27 mouse cellular contexts compared by ENCODE assay signal in genomic region chr4:126239862-126240475, GRCm38 (mm10). TPM values are rescaled to one million over a fixed set of nuclear protein-coding genes. Genes with fewer than 3 reads are reported as not detected.
DNase-seq lines count a peak whose midpoint lies in the region; ATAC-seq and TF ChIP-seq lines count a peak whose summit lies in the region.
"Had no signal": no experiment of that assay in that cellular context is flagged by ENCODE, and none has a peak within 500 bp of the region (broad histone marks: within the 10 kb centered on the region; RNA-seq: fewer than 3 reads in every experiment).

No protein-coding gene starts in this region.

- peaks cover 58% of the 10 kb centered on the region for H3K36me3 ChIP-seq in intestine, postnatal 0 days (ENCODE audit: control insufficient read depth, insufficient read depth)
- H3K36me3 ChIP-seq in intestine, embryonic 16.5 days (ENCODE audit: control insufficient read depth, insufficient read depth, low read length), result peaks cover 13% of the 10 kb centered on the region
- H3K36me3 ChIP-seq in myocyte (ENCODE audit: control insufficient read depth, insufficient read depth), result peaks cover 59% of the 10 kb centered on the region
- peaks cover 80% of the 10 kb centered on the region for H3K36me3 ChIP-seq in midbrain, embryonic 14.5 days (ENCODE audit: control insufficient read depth, insufficient read depth, low read length)

- peak overlapping the region; percentile 7; the same call in 1 of the 2 replicates for H3K27ac ChIP-seq in intestine, postnatal 0 days (ENCODE audit: low read depth, low read length)
- no peak overlapping the region for H3K27ac ChIP-seq in intestine, embryonic 16.5 days (ENCODE audit: low read length)
- no peak overlapping the region for H3K27ac ChIP-seq in midbrain, embryonic 14.5 days (replicated peaks; ENCODE audit: low read depth, low read length)
- H3K27ac ChIP-seq: embryonic facial prominence, embryonic 10.5 days; embryonic facial prominence, embryonic 15.5 days; forebrain, embryonic 13.5 days; kidney, postnatal 0 days; limb, embryonic 10.5 days; limb, embryonic 15.5 days; liver, embryonic 14.5 days; macrophage; neural tube, embryonic 13.5 days; stomach, embryonic 15.5 days had no signal

- no peaks in the 10 kb centered on the region for H3K9me3 ChIP-seq in intestine, postnatal 0 days (ENCODE audit: control insufficient read depth)
- no peaks in the 10 kb centered on the region for H3K9me3 ChIP-seq in intestine, embryonic 16.5 days (ENCODE audit: control insufficient read depth, low read length)
- no peaks in the 10 kb centered on the region for H3K9me3 ChIP-seq in midbrain, embryonic 14.5 days (ENCODE audit: control insufficient read depth, low read length)
- H3K9me3 ChIP-seq: embryonic facial prominence, embryonic 10.5 days; embryonic facial prominence, embryonic 15.5 days; forebrain, embryonic 13.5 days; heart, embryonic 13.5 days; limb, embryonic 10.5 days; limb, embryonic 15.5 days; neural tube, embryonic 13.5 days; stomach, embryonic 15.5 days had no signal

- ATAC-seq in intestine, postnatal 0 days, result no peak
- ATAC-seq in intestine, embryonic 16.5 days, result no peak
- no peak for ATAC-seq in midbrain, embryonic 14.5 days (ENCODE audit: low FRiP score, low TSS enrichment)
- ATAC-seq: forebrain, embryonic 13.5 days; hindbrain, embryonic 16.5 days; midbrain, embryonic 16.5 days had no signal

- TF ChIP-seq POLR2A in myocyte (IDR thresholded peaks at IDR 0.05; ENCODE audit: insufficient read length, low read depth), result no peak

- no peak overlapping the region for H3K4me2 ChIP-seq in intestine, postnatal 0 days (replicated peaks; ENCODE audit: low read depth)
- H3K4me2 ChIP-seq in intestine, embryonic 16.5 days (ENCODE audit: low read depth, low read length), result no peak overlapping the region
- H3K4me2 ChIP-seq in myocyte (ENCODE audit: low read depth), result no peak overlapping the region
- H3K4me2 ChIP-seq in midbrain, embryonic 14.5 days (ENCODE audit: low read length), result no peak overlapping the region
- H3K4me2 ChIP-seq: embryonic facial prominence, embryonic 15.5 days; forebrain, embryonic 13.5 days; heart, embryonic 13.5 days; limb, embryonic 15.5 days; neural tube, embryonic 13.5 days; stomach, embryonic 15.5 days had no signal

- 85% methylated on average over 13 of the region's 13 CpGs for WGBS in intestine, postnatal 0 days
- 86% methylated on average over 13 of the region's 13 CpGs for WGBS in intestine, embryonic 16.5 days
- 90% methylated on average over 13 of the region's 13 CpGs for WGBS in midbrain, embryonic 14.5 days

- H3K4me1 ChIP-seq in intestine, postnatal 0 days (replicated peaks; ENCODE audit: control insufficient read depth, insufficient read depth, low read length), result no peaks in the 10 kb centered on the region
- no peaks in the 10 kb centered on the region for H3K4me1 ChIP-seq in intestine, embryonic 16.5 days (ENCODE audit: control insufficient read depth, insufficient read depth, low read length)
- H3K4me1 ChIP-seq in midbrain, embryonic 14.5 days (ENCODE audit: control insufficient read depth, insufficient read depth, low read length), result no peaks in the 10 kb centered on the region

- no peak overlapping the region for H3ac ChIP-seq in myocyte (ENCODE audit: control insufficient read depth, insufficient read length)

- H3K27me3 ChIP-seq in intestine, postnatal 0 days (replicated peaks; ENCODE audit: control insufficient read depth, insufficient read depth, low read length), result no peaks in the 10 kb centered on the region
- no peaks in the 10 kb centered on the region for H3K27me3 ChIP-seq in intestine, embryonic 16.5 days (replicated peaks; ENCODE audit: control insufficient read depth, insufficient read depth, low read length)
- no peaks in the 10 kb centered on the region for H3K27me3 ChIP-seq in myocyte (ENCODE audit: control insufficient read depth, insufficient read depth, insufficient read length)
- H3K27me3 ChIP-seq in midbrain, embryonic 14.5 days (ENCODE audit: control insufficient read depth, insufficient read depth, low read length), result no peaks in the 10 kb centered on the region
- H3K27me3 ChIP-seq: CH12.LX; embryonic facial prominence, embryonic 15.5 days; forebrain, embryonic 13.5 days; heart, embryonic 13.5 days; limb, embryonic 15.5 days; neural tube, embryonic 13.5 days; stomach, embryonic 15.5 days had no signal

- no peak for TF ChIP-seq CTCF in intestine, postnatal 0 days (IDR thresholded peaks at IDR 0.05; ENCODE audit: low read depth)

- no peak overlapping the region for H3K4me3 ChIP-seq in intestine, postnatal 0 days (ENCODE audit: low read depth, low read length)
- no peak overlapping the region for H3K4me3 ChIP-seq in intestine, embryonic 16.5 days (ENCODE audit: low read length)
- H3K4me3 ChIP-seq in myocyte, result no peak overlapping the region
- H3K4me3 ChIP-seq in midbrain, embryonic 14.5 days (replicated peaks; ENCODE audit: low read depth, low read length), result no peak overlapping the region
- H3K4me3 ChIP-seq: embryonic facial prominence, embryonic 10.5 days; embryonic facial prominence, embryonic 15.5 days; forebrain, embryonic 13.5 days; heart, embryonic 13.5 days; limb, embryonic 10.5 days; limb, embryonic 15.5 days; neural tube, embryonic 13.5 days; stomach, embryonic 15.5 days had no signal

- H3K9ac ChIP-seq in intestine, postnatal 0 days (ENCODE audit: low read depth, low read length), result no peak overlapping the region
- H3K9ac ChIP-seq in intestine, embryonic 16.5 days (ENCODE audit: low read depth, low read length), result no peak overlapping the region
- no peak overlapping the region for H3K9ac ChIP-seq in midbrain, embryonic 14.5 days (replicated peaks; ENCODE audit: low read length)
- H3K9ac ChIP-seq: embryonic facial prominence, embryonic 15.5 days; forebrain, embryonic 13.5 days; heart, embryonic 13.5 days; limb, embryonic 15.5 days; liver, embryonic 14.5 days; neural tube, embryonic 13.5 days; stomach, embryonic 15.5 days had no signal

- H3K79me2 ChIP-seq in myocyte (ENCODE audit: control insufficient read depth, insufficient read depth), result peaks cover 51% of the 10 kb centered on the region

- DNase-seq in cerebellum, adult 9-11 months, result peak; percentile 27
- no peak for DNase-seq in cerebellum, adult 18-20 months
- peak; percentile 21 for DNase-seq in right cerebral cortex, postnatal 25 days
- no peak for DNase-seq in right cerebral cortex, postnatal 36 days (ENCODE audit: low spot score in 2 of 2)
- DNase-seq in midbrain, embryonic 14.5 days, result no peak
- DNase-seq: adrenal gland, adult 8-10 months; gastrocnemius, postnatal 36 days; kidney, adult 8-10 months; lung, adult 2 months; lung, postnatal 10 days had no signal

TF ChIP-seq in myocyte, 11 proteins besides CTCF, POLR2A, EP300 and RAD21:
- TF ChIP-seq MYOG (IDR thresholded peaks at IDR 0.05; ENCODE audit: control insufficient read depth in 1 of 3, insufficient read depth in 1 of 3, insufficient read length in 2 of 3, low read depth in 2 of 3) (no peak), SRF (IDR thresholded peaks at IDR 0.05; ENCODE audit: control insufficient read depth, insufficient read length, low read depth) (no peak), MAX (IDR thresholded peaks at IDR 0.05; ENCODE audit: low read depth) (no peak), CEBPB (IDR thresholded peaks at IDR 0.05; ENCODE audit: insufficient read depth, poor library complexity, severe bottlenecking) (no peak), POLR2AphosphoS2 (IDR thresholded peaks at IDR 0.05; ENCODE audit: insufficient read length, low read depth) (peak; percentile 16), REST (IDR thresholded peaks at IDR 0.05; ENCODE audit: insufficient read depth, insufficient read length) (no peak), E2F4 (IDR thresholded peaks at IDR 0.05; ENCODE audit: insufficient read depth) (no peak)
TF ChIP-seq in myocyte: peak in this region for 1.

RNA-seq across cellular contexts. Expression of gene Map7d1, which starts 16.2 kb away (rescaled TPM):
- polyA plus RNA-seq in intestine, postnatal 0 days (2015; fragmentation: Nextera tagmentation; extraction: Ambion mirVana), result 11.7 and 12.2 TPM in 2 replicates
- polyA plus RNA-seq in intestine, embryonic 16.5 days (2015; fragmentation: Nextera tagmentation; extraction: Ambion mirVana), result 13.1 and 16.7 TPM in 2 replicates
- 236 TPM for polyA plus RNA-seq in myocyte (2012; fragmentation: generic; extraction: Trizol)
- 78.3 and 85.3 TPM in 2 replicates for polyA plus RNA-seq in midbrain, embryonic 14.5 days (2014; fragmentation: Nextera tagmentation; extraction: Ambion mirVana)

RNA-seq across cellular contexts. Expression of gene Trappc3, which starts 22.2 kb away (rescaled TPM):
- 115 and 126 TPM in 2 replicates for polyA plus RNA-seq in intestine, postnatal 0 days (2015; fragmentation: Nextera tagmentation; extraction: Ambion mirVana)
- polyA plus RNA-seq in intestine, embryonic 16.5 days (2015; fragmentation: Nextera tagmentation; extraction: Ambion mirVana), result 105 and 107 TPM in 2 replicates
- 84.1 TPM for polyA plus RNA-seq in myocyte (2012; fragmentation: generic; extraction: Trizol)
- polyA plus RNA-seq in midbrain, embryonic 14.5 days (2014; fragmentation: Nextera tagmentation; extraction: Ambion mirVana), result 37.1 and 124 TPM in 2 replicates

RNA-seq across cellular contexts. Expression of gene Thrap3, which starts 37.4 kb away (rescaled TPM):
- polyA plus RNA-seq in intestine, postnatal 0 days (2015; fragmentation: Nextera tagmentation; extraction: Ambion mirVana), result 56.7 and 67.5 TPM in 2 replicates
- polyA plus RNA-seq in intestine, embryonic 16.5 days (2015; fragmentation: Nextera tagmentation; extraction: Ambion mirVana), result 132 and 141 TPM in 2 replicates
- 56.6 TPM for polyA plus RNA-seq in myocyte (2012; fragmentation: generic; extraction: Trizol)
- 113 and 167 TPM in 2 replicates for polyA plus RNA-seq in midbrain, embryonic 14.5 days (2014; fragmentation: Nextera tagmentation; extraction: Ambion mirVana)

RNA-seq across cellular contexts. Expression of gene Col8a2, which starts 46.6 kb away (rescaled TPM):
- 1.5 and 2.2 TPM in 2 replicates for polyA plus RNA-seq in intestine, postnatal 0 days (2015; fragmentation: Nextera tagmentation; extraction: Ambion mirVana)
- polyA plus RNA-seq in intestine, embryonic 16.5 days (2015; fragmentation: Nextera tagmentation; extraction: Ambion mirVana), result 3.5 and 4.5 TPM in 2 replicates
- 0.06 TPM for polyA plus RNA-seq in myocyte (2012; fragmentation: generic; extraction: Trizol)
- 0.57 and 1.1 TPM in 2 replicates for polyA plus RNA-seq in midbrain, embryonic 14.5 days (2014; fragmentation: Nextera tagmentation; extraction: Ambion mirVana)
- polyA plus RNA-seq: macrophage had no signal

Comparison
In these comparisons a context has a peak if more than half of its experiments do, and no peak if none do; other contexts are left out.
1. DNase-seq: peak in cerebellum, adult 9-11 months (single experiment) and right cerebral cortex, postnatal 25 days (single experiment); none in cerebellum, adult 18-20 months (0 of 2), right cerebral cortex, postnatal 36 days (0 of 2) and midbrain, embryonic 14.5 days (single experiment).